Mouse (Mus musculus) adrenal gland, adult 18-20 months (tissue): ENCODE data around the gene Brsk1. TPM values are rescaled to one million over a fixed set of nuclear protein-coding genes. Genes with fewer than 3 reads are reported as not detected.

Experiments
- DNase-seq, 2 experiments: peaks; one replicate each; pipeline ENCODE4 v3.0.0; 2021 to 2022; ENCODE audit warnings: low spot score in 2 of 2
- total RNA-seq, 2 experiments: library from RNA; stranded (reverse); gene quantifications; 1 replicate in 1 of 2; 2 replicates in 1 of 2; pipeline ENCODE4 v1.2.3; 2021

The Brsk1 gene
- total RNA-seq, 2 experiments from 2014 or later: 4.0 to 5.3 TPM

GRCm38 (mm10) chr7:4732968-4733392 lies 42.6 kb downstream of the Brsk1 start:
- no peak for DNase-seq

- DNase-seq: no peak
Observed at GRCm38 (mm10) chr7:4739041-4739543, 48.7 kb downstream of the Brsk1 start.

- DNase-seq: peak; percentile 87
Observed at GRCm38 (mm10) chr7:4739544-4740275, 49.3 kb downstream of the Brsk1 start, which contains the start of gene Kmt5c. Gene Kmt5c (plus strand): TSS chr7:4740115.

GRCm38 (mm10) chr7:4740309-4740727 lies 49.9 kb downstream of the Brsk1 start:
- DNase-seq: no peak

GRCm38 (mm10) chr7:4741151-4741550 lies 50.7 kb downstream of the Brsk1 start:
- DNase-seq: peak; percentile 31 to 46

GRCm38 (mm10) chr7:4741672-4742481 lies 51.5 kb downstream of the Brsk1 start:
- no peak for DNase-seq

- no peak for DNase-seq
Observed at GRCm38 (mm10) chr7:4742482-4742819, 52.0 kb downstream of the Brsk1 start.

- DNase-seq: no peak
Observed at GRCm38 (mm10) chr7:4743354-4743753, 53.0 kb downstream of the Brsk1 start.

GRCm38 (mm10) chr7:4744886-4745285 lies 54.5 kb downstream of the Brsk1 start:
- no peak for DNase-seq

- no peak for DNase-seq
Observed at GRCm38 (mm10) chr7:4746326-4746980, 56.0 kb downstream of the Brsk1 start.

- no peak for DNase-seq
Observed at GRCm38 (mm10) chr7:4747156-4747899, 56.9 kb downstream of the Brsk1 start.

GRCm38 (mm10) chr7:4748321-4748720 lies 57.9 kb downstream of the Brsk1 start:
- no peak for DNase-seq

GRCm38 (mm10) chr7:4749169-4749568 lies 58.8 kb downstream of the Brsk1 start:
- no peak for DNase-seq

GRCm38 (mm10) chr7:4751971-4752820 lies 61.8 kb downstream of the Brsk1 start:
- no peak for DNase-seq

GRCm38 (mm10) chr7:4752821-4753570 lies 62.6 kb downstream of the Brsk1 start, which contains the start of gene Cox6b2:
Gene Cox6b2 (minus strand): TSS chr7:4753094.
- peak; percentile 26 to 49 for DNase-seq

- no peak for DNase-seq
Observed at GRCm38 (mm10) chr7:4759670-4760069, 69.3 kb downstream of the Brsk1 start.

- DNase-seq: no peak
Observed at GRCm38 (mm10) chr7:4764946-4765710, 74.7 kb downstream of the Brsk1 start.
